Mouse (Mus musculus): ENCODE measurements around the gene Col3a1.

The Col3a1 gene

GRCm38 (mm10) chr1:45311388-45311787, at the start of gene Col3a1:
Gene Col3a1, plus strand, starts transcription at chr1:45311538.
- Histone ChIP-seq H3K4me1 (replicated peaks; ENCODE audit: low read depth, low read length) (no peaks in the 10 kb centered on the region), H3K27me3 (ENCODE audit: insufficient read depth, low read length) (no peaks in the 10 kb centered on the region), H3K4me3 (replicated peaks; ENCODE audit: low read length) (no peak within 1 kb of the TSS), H3K36me3 (ENCODE audit: insufficient read depth, low read length) (no peaks in the 10 kb centered on the region), H3K9me3 (ENCODE audit: low read length) (no peaks in the 10 kb centered on the region)
- TF ChIP-seq CTCF (conservative IDR thresholded peaks at IDR 0.05; ENCODE audit: low read length) (no peak), POU5F1 (IDR thresholded peaks at IDR 0.05; ENCODE audit: borderline replicate concordance, low read length) (no peak), NANOG (IDR thresholded peaks at IDR 0.05; ENCODE audit: borderline replicate concordance, low read length) (no peak)

- no peak for TF ChIP-seq CTCF (conservative IDR thresholded peaks at IDR 0.05; ENCODE audit: low read length)
- no peak for TF ChIP-seq POU5F1 (IDR thresholded peaks at IDR 0.05; ENCODE audit: borderline replicate concordance, low read length)
- no peak for TF ChIP-seq NANOG (IDR thresholded peaks at IDR 0.05; ENCODE audit: borderline replicate concordance, low read length)
- H3K27me3 ChIP-seq (ENCODE audit: insufficient read depth, low read length) = no peaks in the 10 kb centered on the region
- H3K9me3 ChIP-seq (ENCODE audit: low read length) = peaks cover 18% of the 10 kb centered on the region
- no peaks in the 10 kb centered on the region for H3K36me3 ChIP-seq (ENCODE audit: insufficient read depth, low read length)
- H3K4me1 ChIP-seq (replicated peaks; ENCODE audit: low read depth, low read length) = no peaks in the 10 kb centered on the region
- H3K4me3 ChIP-seq (replicated peaks; ENCODE audit: low read length) = no peak overlapping the region
Observed at GRCm38 (mm10) chr1:45269421-45269820, 41.9 kb upstream of the Col3a1 start.

- H3K9me3 ChIP-seq (ENCODE audit: low read length) = no peaks in the 10 kb centered on the region
Observed at GRCm38 (mm10) chr1:45276006-45276539, 35.3 kb upstream of the Col3a1 start.

GRCm38 (mm10) chr1:45287954-45288353, 23.4 kb upstream of the Col3a1 start:
- no peak overlapping the region for H3K4me3 ChIP-seq (replicated peaks; ENCODE audit: low read length)
- H3K36me3 ChIP-seq (ENCODE audit: insufficient read depth, low read length) = no peaks in the 10 kb centered on the region
- no peaks in the 10 kb centered on the region for H3K9me3 ChIP-seq (ENCODE audit: low read length)
- TF ChIP-seq NANOG (IDR thresholded peaks at IDR 0.05; ENCODE audit: borderline replicate concordance, low read length) = no peak
- no peak for TF ChIP-seq CTCF (conservative IDR thresholded peaks at IDR 0.05; ENCODE audit: low read length)
- TF ChIP-seq POU5F1 (IDR thresholded peaks at IDR 0.05; ENCODE audit: borderline replicate concordance, low read length) = no peak
- H3K4me1 ChIP-seq (replicated peaks; ENCODE audit: low read depth, low read length) = no peaks in the 10 kb centered on the region
- no peaks in the 10 kb centered on the region for H3K27me3 ChIP-seq (ENCODE audit: insufficient read depth, low read length)

More at GRCm38 (mm10) chr1:45276006-45276539, 35.3 kb upstream of the Col3a1 start:
- no peak overlapping the region for H3K4me3 ChIP-seq (replicated peaks; ENCODE audit: low read length)
- H3K36me3 ChIP-seq (ENCODE audit: insufficient read depth, low read length) = no peaks in the 10 kb centered on the region
- H3K4me1 ChIP-seq (replicated peaks; ENCODE audit: low read depth, low read length) = no peaks in the 10 kb centered on the region
- TF ChIP-seq NANOG (IDR thresholded peaks at IDR 0.05; ENCODE audit: borderline replicate concordance, low read length) (no peak), CTCF (conservative IDR thresholded peaks at IDR 0.05; ENCODE audit: low read length) (no peak), POU5F1 (IDR thresholded peaks at IDR 0.05; ENCODE audit: borderline replicate concordance, low read length) (no peak)
- H3K27me3 ChIP-seq (ENCODE audit: insufficient read depth, low read length) = no peaks in the 10 kb centered on the region

- no peak overlapping the region for H3K4me3 ChIP-seq (replicated peaks; ENCODE audit: low read length)
- H3K9me3 ChIP-seq (ENCODE audit: low read length) = no peaks in the 10 kb centered on the region
- no peaks in the 10 kb centered on the region for H3K36me3 ChIP-seq (ENCODE audit: insufficient read depth, low read length)
- no peak for TF ChIP-seq CTCF (conservative IDR thresholded peaks at IDR 0.05; ENCODE audit: low read length)
- TF ChIP-seq NANOG (IDR thresholded peaks at IDR 0.05; ENCODE audit: borderline replicate concordance, low read length) = no peak
- TF ChIP-seq POU5F1 (IDR thresholded peaks at IDR 0.05; ENCODE audit: borderline replicate concordance, low read length) = no peak
- no peaks in the 10 kb centered on the region for H3K4me1 ChIP-seq (replicated peaks; ENCODE audit: low read depth, low read length)
- H3K27me3 ChIP-seq (ENCODE audit: insufficient read depth, low read length) = no peaks in the 10 kb centered on the region
Observed at GRCm38 (mm10) chr1:45290037-45290436, 21.3 kb upstream of the Col3a1 start.

GRCm38 (mm10) chr1:45299394-45300119, 11.8 kb upstream of the Col3a1 start:
- no peaks in the 10 kb centered on the region for H3K27me3 ChIP-seq (ENCODE audit: insufficient read depth, low read length)
- no peak overlapping the region for H3K4me3 ChIP-seq (replicated peaks; ENCODE audit: low read length)
- no peaks in the 10 kb centered on the region for H3K36me3 ChIP-seq (ENCODE audit: insufficient read depth, low read length)
- no peaks in the 10 kb centered on the region for H3K4me1 ChIP-seq (replicated peaks; ENCODE audit: low read depth, low read length)
- H3K9me3 ChIP-seq (ENCODE audit: low read length) = no peaks in the 10 kb centered on the region
- no peak for TF ChIP-seq POU5F1 (IDR thresholded peaks at IDR 0.05; ENCODE audit: borderline replicate concordance, low read length)

- H3K4me1 ChIP-seq (replicated peaks; ENCODE audit: low read depth, low read length) = no peaks in the 10 kb centered on the region
- TF ChIP-seq POU5F1 (IDR thresholded peaks at IDR 0.05; ENCODE audit: borderline replicate concordance, low read length) (no peak), NANOG (IDR thresholded peaks at IDR 0.05; ENCODE audit: borderline replicate concordance, low read length) (no peak), CTCF (conservative IDR thresholded peaks at IDR 0.05; ENCODE audit: low read length) (no peak)
- no peaks in the 10 kb centered on the region for H3K36me3 ChIP-seq (ENCODE audit: insufficient read depth, low read length)
- H3K9me3 ChIP-seq (ENCODE audit: low read length) = no peaks in the 10 kb centered on the region
- H3K27me3 ChIP-seq (ENCODE audit: insufficient read depth, low read length) = no peaks in the 10 kb centered on the region
- no peak overlapping the region for H3K4me3 ChIP-seq (replicated peaks; ENCODE audit: low read length)
Observed at GRCm38 (mm10) chr1:45304273-45304672, 7.1 kb upstream of the Col3a1 start.

- Histone ChIP-seq H3K9me3 (ENCODE audit: low read length) (no peaks in the 10 kb centered on the region), H3K27me3 (ENCODE audit: insufficient read depth, low read length) (no peaks in the 10 kb centered on the region), H3K4me1 (replicated peaks; ENCODE audit: low read depth, low read length) (no peaks in the 10 kb centered on the region), H3K4me3 (replicated peaks; ENCODE audit: low read length) (no peak overlapping the region), H3K36me3 (ENCODE audit: insufficient read depth, low read length) (no peaks in the 10 kb centered on the region)
- TF ChIP-seq CTCF (conservative IDR thresholded peaks at IDR 0.05; ENCODE audit: low read length) (no peak), POU5F1 (IDR thresholded peaks at IDR 0.05; ENCODE audit: borderline replicate concordance, low read length) (no peak), NANOG (IDR thresholded peaks at IDR 0.05; ENCODE audit: borderline replicate concordance, low read length) (no peak)
Observed at GRCm38 (mm10) chr1:45309015-45309414, 2.3 kb upstream of the Col3a1 start.

- no peaks in the 10 kb centered on the region for H3K36me3 ChIP-seq (ENCODE audit: insufficient read depth, low read length)
- H3K4me3 ChIP-seq (replicated peaks; ENCODE audit: low read length) = no peak overlapping the region
- no peaks in the 10 kb centered on the region for H3K9me3 ChIP-seq (ENCODE audit: low read length)
- TF ChIP-seq NANOG (IDR thresholded peaks at IDR 0.05; ENCODE audit: borderline replicate concordance, low read length) (no peak), POU5F1 (IDR thresholded peaks at IDR 0.05; ENCODE audit: borderline replicate concordance, low read length) (no peak), CTCF (conservative IDR thresholded peaks at IDR 0.05; ENCODE audit: low read length) (no peak)
- H3K4me1 ChIP-seq (replicated peaks; ENCODE audit: low read depth, low read length) = no peaks in the 10 kb centered on the region
- no peaks in the 10 kb centered on the region for H3K27me3 ChIP-seq (ENCODE audit: insufficient read depth, low read length)
Observed at GRCm38 (mm10) chr1:45311962-45312361, 624 bp downstream of the Col3a1 start.

Measured in E14TG2a.4 (cell line).